Mouse (Mus musculus): ENCODE results near the gene Mcrip2.

Gene Mcrip2

GRCm38 (mm10) chr17:25835301-25835700, 33.3 kb downstream of the Mcrip2 start:
- DNase-seq (ENCODE audit: low spot score in 2 of 2), result peak in 1 of 2 experiments; percentile 53

GRCm38 (mm10) chr17:25834595-25835222, 33.9 kb downstream of the Mcrip2 start:
- DNase-seq (ENCODE audit: low spot score in 2 of 2), result peak in 1 of 2 experiments; percentile 61

GRCm38 (mm10) chr17:25833961-25834594, 34.5 kb downstream of the Mcrip2 start:
- DNase-seq (ENCODE audit: low spot score in 2 of 2), result no peak

GRCm38 (mm10) chr17:25833291-25833663, 35.3 kb downstream of the Mcrip2 start, which contains the start of gene Stub1:
Gene Stub1, minus strand, starts transcription at chr17:25833404.
- peak; percentile 90 to 94 for DNase-seq (ENCODE audit: low spot score in 2 of 2)

- DNase-seq (ENCODE audit: low spot score in 2 of 2), result peak; percentile 99
Observed at GRCm38 (mm10) chr17:25832436-25833290, 35.9 kb downstream of the Mcrip2 start.

GRCm38 (mm10) chr17:25831451-25832281, 36.9 kb downstream of the Mcrip2 start:
- peak in 1 of 2 experiments; percentile 72 for DNase-seq (ENCODE audit: low spot score in 2 of 2)

GRCm38 (mm10) chr17:25830806-25831431, 37.6 kb downstream of the Mcrip2 start:
- peak in 1 of 2 experiments; percentile 61 for DNase-seq (ENCODE audit: low spot score in 2 of 2)

GRCm38 (mm10) chr17:25830200-25830753, 38.3 kb downstream of the Mcrip2 start:
- DNase-seq (ENCODE audit: low spot score in 2 of 2), result no peak

GRCm38 (mm10) chr17:25829558-25830017, 39.0 kb downstream of the Mcrip2 start:
- peak in 1 of 2 experiments; percentile 32 for DNase-seq (ENCODE audit: low spot score in 2 of 2)

GRCm38 (mm10) chr17:25828712-25829557, 39.6 kb downstream of the Mcrip2 start, which contains the start of gene Jmjd8:
Gene Jmjd8, plus strand, starts transcription at chr17:25828867.
- DNase-seq (ENCODE audit: low spot score in 2 of 2), result peak; percentile 90 to 93

GRCm38 (mm10) chr17:25828223-25828594, 40.4 kb downstream of the Mcrip2 start:
- DNase-seq (ENCODE audit: low spot score in 2 of 2), result peak in 1 of 2 experiments; percentile 40

GRCm38 (mm10) chr17:25827546-25828222, 40.9 kb downstream of the Mcrip2 start:
- no peak for DNase-seq (ENCODE audit: low spot score in 2 of 2)

- DNase-seq (ENCODE audit: low spot score in 2 of 2), result peak in 1 of 2 experiments; percentile 23
Observed at GRCm38 (mm10) chr17:25827011-25827410, 41.6 kb downstream of the Mcrip2 start.

- DNase-seq (ENCODE audit: low spot score in 2 of 2), result peak in 1 of 2 experiments; percentile 27
Observed at GRCm38 (mm10) chr17:25825984-25826570, 42.5 kb downstream of the Mcrip2 start.

GRCm38 (mm10) chr17:25825311-25825710, 43.3 kb downstream of the Mcrip2 start:
- no peak for DNase-seq (ENCODE audit: low spot score in 2 of 2)

- no peak for DNase-seq (ENCODE audit: low spot score in 2 of 2)
Observed at GRCm38 (mm10) chr17:25824362-25825142, 44.0 kb downstream of the Mcrip2 start.

- peak; percentile 89 to 90 for DNase-seq (ENCODE audit: low spot score in 2 of 2)
Observed at GRCm38 (mm10) chr17:25823452-25823851, 45.1 kb downstream of the Mcrip2 start, which contains the start of gene Wdr24. Gene Wdr24, plus strand, starts transcription at chr17:25823627.

Measured in right cerebral cortex, postnatal 10 days (tissue).